Mouse (Mus musculus) heart, embryonic 14.5 days (tissue): Measurements from ENCODE around the gene Prkacb. TPM values are rescaled to one million over a fixed set of nuclear protein-coding genes. Genes with fewer than 3 reads are reported as not detected.
A peak's percentile ranks its signal among the peaks of the same experiment; 100 is the strongest.

Experiments
- ATAC-seq: fragments of 200-750 bp; cut with Nextera tagmentation; 2 replicates; pipeline ENCODE4 v1.8.0; 2017; ENCODE audit warnings: low read depth, moderate TSS enrichment; ENCODE audit not compliant: insufficient number of reproducible peaks, insufficient read depth, low FRiP score
- H3K27ac ChIP-seq, 2 experiments: fragments of 200-500 bp in 1 of 2; fragments of 300-500 bp in 1 of 2; sonication (generic) in 1 of 2; replicated peaks in 1 of 2; 2 replicates each; pipeline ENCODE4 v1.5.1; 2012 to 2014; ENCODE audit warnings: low read depth in 2 of 2, low read length in 2 of 2, control low read depth in 1 of 2, mild to moderate bottlenecking in 1 of 2, mixed read lengths in 1 of 2; ENCODE audit not compliant: control insufficient read depth in 1 of 2, insufficient read depth in 1 of 2
- H3K27me3 ChIP-seq: fragments of 300-500 bp; sonication (generic); 2 replicates; pipeline ENCODE4 v1.6.1; 2014; ENCODE audit warnings: mild to moderate bottlenecking, low read length, control low read depth; ENCODE audit not compliant: control insufficient read depth, insufficient read depth
- H3K36me3 ChIP-seq: fragments of 300-500 bp; sonication (generic); 2 replicates; pipeline ENCODE4 v1.6.1; 2014; ENCODE audit warnings: mild to moderate bottlenecking, control low read depth, low read length, mixed read lengths; ENCODE audit not compliant: control insufficient read depth, insufficient read depth
- H3K4me1 ChIP-seq, 2 experiments: fragments of 200-500 bp in 1 of 2; fragments of 300-500 bp in 1 of 2; sonication (generic) in 1 of 2; 2 replicates each; pipeline ENCODE4 v1.6.1; 2012 to 2014; ENCODE audit warnings: low read length in 2 of 2, control low read depth in 1 of 2, mixed read lengths in 1 of 2; ENCODE audit not compliant: control insufficient read depth in 2 of 2, insufficient read depth in 2 of 2
- H3K4me2 ChIP-seq: fragments of 300-500 bp; sonication (generic); 2 replicates; pipeline ENCODE4 v1.6.1; 2014; ENCODE audit warnings: mild to moderate bottlenecking, low read length
- H3K4me3 ChIP-seq, 2 experiments: fragments of 200-500 bp in 1 of 2; fragments of 300-500 bp in 1 of 2; sonication (generic) in 1 of 2; 2 replicates each; pipeline ENCODE4 v1.5.1; 2012 to 2014; ENCODE audit warnings: low read length in 2 of 2, mild to moderate bottlenecking in 2 of 2, control low read depth in 1 of 2, low read depth in 1 of 2, moderate library complexity in 1 of 2; ENCODE audit not compliant: control insufficient read depth in 1 of 2, insufficient read depth in 1 of 2
- H3K9ac ChIP-seq: fragments of 300-500 bp; sonication (generic); 2 replicates; pipeline ENCODE4 v1.6.1; 2014; ENCODE audit warnings: mild to moderate bottlenecking, low read length
- H3K9me3 ChIP-seq: fragments of 300-500 bp; sonication (generic); 2 replicates; pipeline ENCODE4 v1.6.1; 2016; ENCODE audit warnings: low read length, control low read depth; ENCODE audit not compliant: control insufficient read depth
- WGBS: fragments of 180-500 bp; shearing (Covaris S2); extraction: QIAGEN DNeasy Blood & Tissue Kit; methylation state at CpG from one replicate; pipeline ENCODE4 v1.1.7; 2014; 5-methylcytosine and 5-hydroxymethylcytosine counted together
- polyA plus RNA-seq: library from polyadenylated mRNA; unstranded; fragments of >200 nt; fragmentation: Nextera tagmentation; extraction: Ambion mirVana; gene quantifications from 2 replicates; pipeline ENCODE4 v1.2.1, GENCODE M21; 2014

The Prkacb gene
- polyA plus RNA-seq, 1 experiment from 2014 or later, result 59.0 TPM

DNA sequence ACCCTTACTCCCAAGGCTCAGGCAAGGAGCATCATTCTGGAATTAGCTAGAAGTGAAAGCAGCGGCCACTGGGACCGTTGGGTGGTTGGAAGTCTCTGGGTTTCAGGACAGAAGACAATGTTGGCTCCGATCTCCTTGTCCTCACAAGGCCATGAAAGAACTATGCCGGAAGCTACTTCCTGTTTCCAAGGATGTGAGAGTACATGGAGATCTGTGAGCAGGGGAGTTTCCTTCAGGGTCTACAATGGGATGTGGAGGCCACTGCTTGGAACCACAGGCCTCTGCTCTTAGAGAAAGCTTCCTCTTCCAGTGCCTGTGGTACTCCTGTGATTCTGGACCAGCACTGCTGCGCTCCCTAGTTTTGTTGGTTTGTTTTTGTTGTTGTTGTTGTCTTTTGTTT is 33.4 kb upstream of the Prkacb start:
- H3K27me3 ChIP-seq, result no peaks in the 10 kb centered on the region
- no peak for ATAC-seq
- no peaks in the 10 kb centered on the region for H3K4me1 ChIP-seq
- H3K9ac ChIP-seq, result no peak overlapping the region
- no peak overlapping the region for H3K4me3 ChIP-seq
- no peak overlapping the region; a peak in 1 of 4 replicates for H3K27ac ChIP-seq
- no peaks in the 10 kb centered on the region for H3K36me3 ChIP-seq
- WGBS, result 77% methylated on average over 5 of the region's 5 CpGs
- no peak overlapping the region for H3K4me2 ChIP-seq
- H3K9me3 ChIP-seq, result no peaks in the 10 kb centered on the region

GRCm38 (mm10) chr3:146843470-146843869 is 30.7 kb upstream of the Prkacb start:
- WGBS, result 72% methylated on average over 6 of the region's 6 CpGs
- ATAC-seq, result no peak
- Histone ChIP-seq H3K4me1 (no peaks in the 10 kb centered on the region), H3K9me3 (no peaks in the 10 kb centered on the region), H3K36me3 (no peaks in the 10 kb centered on the region), H3K4me2 (no peak overlapping the region), H3K27me3 (no peaks in the 10 kb centered on the region), H3K4me3 (no peak overlapping the region), H3K27ac (no peak overlapping the region), H3K9ac (no peak overlapping the region)

GRCm38 (mm10) chr3:146842766-146843165 is 30.0 kb upstream of the Prkacb start:
- Histone ChIP-seq H3K9ac (no peak overlapping the region), H3K27ac (no peak overlapping the region), H3K4me1 (no peaks in the 10 kb centered on the region), H3K4me2 (no peak overlapping the region), H3K27me3 (no peaks in the 10 kb centered on the region), H3K9me3 (no peaks in the 10 kb centered on the region), H3K36me3 (no peaks in the 10 kb centered on the region), H3K4me3 (no peak overlapping the region)
- no peak for ATAC-seq
- 59% methylated on average over 3 of the region's 3 CpGs for WGBS

DNA sequence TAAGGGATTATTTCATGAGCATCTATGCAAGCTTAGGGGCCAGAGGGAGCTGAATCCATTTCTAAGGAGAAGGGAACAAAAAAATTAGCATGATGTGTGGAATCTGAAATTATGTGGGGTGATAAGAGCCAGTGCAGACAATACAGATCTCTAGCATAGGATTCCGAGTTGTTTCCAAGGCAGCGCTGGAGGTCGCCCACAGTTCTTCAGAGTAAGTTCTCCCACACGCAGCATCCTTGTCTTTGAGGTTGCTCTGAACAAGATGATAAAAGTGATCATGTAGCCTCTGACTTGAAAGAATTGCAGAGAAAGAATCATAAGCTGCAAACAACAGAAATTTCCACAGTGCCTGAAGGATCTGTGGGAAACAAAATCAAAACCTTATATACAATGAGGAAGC is 7.9 kb upstream of the Prkacb start:
- H3K4me1 ChIP-seq, result no peaks in the 10 kb centered on the region
- no peaks in the 10 kb centered on the region for H3K27me3 ChIP-seq
- WGBS, result 91% methylated on average over 4 of the region's 4 CpGs

DNA sequence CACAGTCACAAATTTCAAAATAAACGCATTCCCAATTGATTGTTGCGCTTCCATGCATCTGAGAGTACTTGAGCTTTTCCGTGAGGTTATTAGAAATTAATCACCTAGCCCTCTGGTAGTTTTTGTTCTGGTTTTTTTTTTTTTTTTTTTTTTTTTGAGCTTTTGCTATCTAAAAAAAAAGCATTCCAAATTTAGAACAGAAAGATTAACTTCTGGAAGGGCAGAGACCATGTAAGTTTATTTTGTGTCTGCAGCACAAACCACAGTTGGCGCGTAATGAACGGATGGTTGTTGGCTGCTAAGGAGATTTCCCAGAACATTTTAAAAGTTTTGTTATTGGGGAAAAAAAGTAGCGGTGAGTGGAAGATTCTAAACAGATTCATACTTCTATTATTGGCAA is 834 bp upstream of the Prkacb start:
- Histone ChIP-seq H3K4me1 (peaks cover 0 to 12% of the 10 kb centered on the region in 2 experiments; a peak in 1 of 4 replicates), H3K9ac (peak overlapping the region; percentile 98), H3K27me3 (no peaks in the 10 kb centered on the region), H3K9me3 (no peaks in the 10 kb centered on the region), H3K36me3 (no peaks in the 10 kb centered on the region), H3K4me2 (peak overlapping the region; percentile 73), H3K4me3 (peak overlapping the region; percentile 68 to 94; a peak in 3 of 4 replicates), H3K27ac (peak overlapping the region; percentile 86 to 92; a peak in 2 of 4 replicates)
- ATAC-seq, result no peak
- WGBS, result 53% methylated on average over 7 of the region's 7 CpGs

More for the DNA sequence above, 7.9 kb upstream of the Prkacb start:
- Histone ChIP-seq H3K36me3 (no peaks in the 10 kb centered on the region), H3K4me2 (no peak overlapping the region), H3K4me3 (no peak overlapping the region), H3K27ac (no peak overlapping the region), H3K9ac (no peak overlapping the region), H3K9me3 (no peaks in the 10 kb centered on the region)
- no peak for ATAC-seq

DNA sequence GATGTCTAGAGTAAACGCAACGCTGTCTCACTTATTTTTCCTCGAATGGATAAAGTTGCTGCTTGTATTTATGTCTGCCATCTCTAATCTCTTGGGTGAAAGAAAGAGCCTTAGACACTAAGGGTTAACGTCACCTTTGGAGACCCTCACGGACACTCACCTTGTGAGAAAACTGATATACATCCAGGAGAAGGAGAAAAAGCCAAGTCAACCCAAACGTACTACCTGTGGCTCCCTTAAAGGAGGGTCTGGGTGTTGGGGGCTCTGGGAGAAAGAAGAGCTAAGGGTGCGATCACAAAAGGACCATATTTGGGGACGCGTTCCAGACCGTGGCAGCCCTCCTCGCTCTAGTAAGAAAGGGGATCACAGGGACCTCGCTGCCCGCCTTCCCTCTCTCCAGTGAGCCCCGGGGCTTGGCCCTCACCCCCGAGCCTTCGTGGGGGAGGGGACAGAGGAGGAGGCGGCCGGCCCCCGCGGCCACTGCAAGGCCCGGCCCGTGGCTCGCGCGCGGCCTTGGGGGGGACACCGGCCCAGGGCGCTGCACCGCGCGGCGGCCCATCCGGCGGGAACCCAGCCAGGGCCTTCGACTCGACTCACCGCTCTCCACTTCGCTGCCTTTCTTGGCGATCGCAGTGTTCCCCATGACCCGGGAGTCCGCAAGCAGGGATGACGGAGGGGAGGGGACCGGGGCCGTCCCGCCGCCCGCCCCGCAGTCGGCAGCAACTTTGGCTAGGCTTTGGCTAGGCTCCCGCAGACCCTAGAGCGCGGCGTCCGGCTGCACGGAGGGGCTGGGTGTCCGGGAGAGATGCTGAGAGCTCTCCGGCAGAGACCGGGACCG is 530 bp downstream of the Prkacb start:
- H3K9ac ChIP-seq, result peak overlapping the region; percentile 98
- H3K27me3 ChIP-seq, result no peaks in the 10 kb centered on the region
- H3K4me2 ChIP-seq, result peak overlapping the region; percentile 73
- peaks cover 0 to 12% of the 10 kb centered on the region in 2 experiments; a peak in 1 of 4 replicates for H3K4me1 ChIP-seq
- under 1% methylated on average over 57 of the region's 60 CpGs for WGBS
- peak overlapping the region; percentile 77 to 86 for H3K27ac ChIP-seq
- no peaks in the 10 kb centered on the region for H3K9me3 ChIP-seq
- peak; percentile 69 for ATAC-seq
- H3K36me3 ChIP-seq, result 0 out of 2 replicates have a peak, but pooled peaks cover 6% of the 10 kb centered on the region
- H3K4me3 ChIP-seq, result peak overlapping the region; percentile 68 to 94

- Histone ChIP-seq H3K9ac (no peak overlapping the region), H3K36me3 (peaks cover 12% of the 10 kb centered on the region), H3K27me3 (no peaks in the 10 kb centered on the region), H3K4me3 (no peak overlapping the region), H3K9me3 (no peaks in the 10 kb centered on the region), H3K4me1 (no peaks in the 10 kb centered on the region), H3K4me2 (no peak overlapping the region), H3K27ac (no peak overlapping the region)
- WGBS, result 64% methylated on average over 12 of the region's 12 CpGs
- no peak for ATAC-seq
Measured at GRCm38 (mm10) chr3:146793554-146794257, 19.1 kb downstream of the Prkacb start.
